Mouse (Mus musculus): Measurements from ENCODE around the gene Grasp. TPM values are rescaled to one million over a fixed set of nuclear protein-coding genes. Genes with fewer than 3 reads are reported as not detected.

Gene Grasp
- total RNA-seq, 2 experiments from 2014 or later, result 14.9 to 18.0 TPM

- intact Hi-C loops (cut with DNase I), result no loop called here
- DNase-seq, result no peak
Measured at GRCm38 (mm10) chr15:101193971-101194370, 30.0 kb upstream of the Grasp start.

GRCm38 (mm10) chr15:101194951-101195823, 28.8 kb upstream of the Grasp start:
- intact Hi-C loops (cut with DNase I), result loop anchor here (5.0 kb wide), 1 partner anchor 48 kb away; no protein-coding TSS in a partner anchor
- no peak for DNase-seq

GRCm38 (mm10) chr15:101196079-101196795, 27.8 kb upstream of the Grasp start:
- DNase-seq, result no peak
- intact Hi-C loops (cut with DNase I), result loop anchor here (5.0 kb wide), 1 partner anchor 49 kb away; no protein-coding TSS in a partner anchor

- intact Hi-C loops (cut with DNase I), result loop anchor here (5.0 kb wide), 1 partner anchor 50 kb away; no protein-coding TSS in a partner anchor
- DNase-seq, result no peak
Measured at GRCm38 (mm10) chr15:101196961-101197360, 27.0 kb upstream of the Grasp start.

GRCm38 (mm10) chr15:101197497-101198179, 26.4 kb upstream of the Grasp start:
- no peak for DNase-seq
- intact Hi-C loops (cut with DNase I), result loop anchor here (2.0 to 5.0 kb wide), 2 partner anchors 25 to 50 kb away; no protein-coding TSS in a partner anchor

- intact Hi-C loops (cut with DNase I), result loop anchor here (2.0 to 5.0 kb wide), 2 partner anchors 25 to 51 kb away; no protein-coding TSS in a partner anchor
- DNase-seq, result peak; percentile 81 to 85
Measured at GRCm38 (mm10) chr15:101198218-101198617, 25.8 kb upstream of the Grasp start.

GRCm38 (mm10) chr15:101198850-101199249, 25.1 kb upstream of the Grasp start:
- no peak for DNase-seq
- intact Hi-C loops (cut with DNase I), result loop anchor here (2.0 to 5.0 kb wide), 2 partner anchors 26 to 52 kb away; no protein-coding TSS in a partner anchor

GRCm38 (mm10) chr15:101200777-101201295, 23.2 kb upstream of the Grasp start:
- intact Hi-C loops (cut with DNase I), result no loop called here
- no peak for DNase-seq

- intact Hi-C loops (cut with DNase I), result no loop called here
Measured at GRCm38 (mm10) chr15:101201414-101201813, 22.6 kb upstream of the Grasp start.

GRCm38 (mm10) chr15:101203673-101204072, 20.3 kb upstream of the Grasp start:
- intact Hi-C loops (cut with DNase I), result no loop called here
- DNase-seq, result no peak

More at GRCm38 (mm10) chr15:101201414-101201813, 22.6 kb upstream of the Grasp start:
- DNase-seq, result no peak

- no peak for DNase-seq
- intact Hi-C loops (cut with DNase I), result no loop called here
Measured at GRCm38 (mm10) chr15:101204781-101205180, 19.2 kb upstream of the Grasp start.

GRCm38 (mm10) chr15:101210228-101210627, 13.8 kb upstream of the Grasp start:
- peak in 1 of 2 experiments; percentile 72 for DNase-seq
- intact Hi-C loops (cut with DNase I), result no loop called here

- intact Hi-C loops (cut with DNase I), result no loop called here
Measured at GRCm38 (mm10) chr15:101210998-101211613, 12.9 kb upstream of the Grasp start.

GRCm38 (mm10) chr15:101212435-101212834, 11.6 kb upstream of the Grasp start:
- peak; percentile 72 to 77 for DNase-seq
- intact Hi-C loops (cut with DNase I), result no loop called here

More at GRCm38 (mm10) chr15:101210998-101211613, 12.9 kb upstream of the Grasp start:
- DNase-seq, result no peak

- DNase-seq, result no peak
- intact Hi-C loops (cut with DNase I), result no loop called here
Measured at GRCm38 (mm10) chr15:101215136-101215535, 8.9 kb upstream of the Grasp start.

GRCm38 (mm10) chr15:101216036-101216435, 8.0 kb upstream of the Grasp start:
- DNase-seq, result no peak
- intact Hi-C loops (cut with DNase I), result no loop called here

GRCm38 (mm10) chr15:101220905-101221297, 3.1 kb upstream of the Grasp start:
- no peak for DNase-seq
- intact Hi-C loops (cut with DNase I), result loop anchor here (1.0 kb wide), 3 partner anchors 16 to 94 kb away; no protein-coding TSS in a partner anchor

- intact Hi-C loops (cut with DNase I), result loop anchor here (1.0 kb wide), 3 partner anchors 16 to 94 kb away; no protein-coding TSS in a partner anchor
- DNase-seq, result peak; percentile 91 to 95
Measured at GRCm38 (mm10) chr15:101221298-101222104, 2.5 kb upstream of the Grasp start.
